Mouse (Mus musculus) urinary bladder, postnatal 0 days (tissue): ENCODE measurements around the gene Clta. TPM values are rescaled to one million over a fixed set of nuclear protein-coding genes. Genes with fewer than 3 reads are reported as not detected.

Experiments used
- polyA plus RNA-seq: library from polyadenylated mRNA; unstranded; fragments of >200 nt; fragmentation: Nextera tagmentation; extraction: Ambion mirVana; gene quantifications from 2 replicates; pipeline ENCODE4 v1.2.1, GENCODE M21; 2015

Clta gene
- 190 and 193 TPM in 2 replicates for polyA plus RNA-seq

GRCm38 (mm10) chr4:44004126-44004525 is at the start of gene Clta:
Gene Clta, plus strand, starts transcription at chr4:44004452.

GRCm38 (mm10) chr4:43957292-43957845 is 46.9 kb upstream of the Clta start, which contains the start of gene Glipr2:
Gene Glipr2, plus strand, starts transcription at chr4:43957401.

GRCm38 (mm10) chr4:43983181-43983580 is 21.1 kb upstream of the Clta start, which contains the start of gene Ccin:
Gene Ccin, plus strand, starts transcription at chr4:43983483.

Other genes with a start within 250 kb of the Clta start
- not detected in 2 replicates for gene Olfr159, start 233.4 kb upstream of the Clta start, polyA plus RNA-seq
- gene Olfr156, start 180.6 kb upstream of the Clta start, polyA plus RNA-seq, result not detected in 2 replicates
- gene Olfr157, start 164.3 kb upstream of the Clta start, polyA plus RNA-seq, result not detected in 2 replicates
- not detected in 2 replicates for gene Olfr155, start 152.9 kb upstream of the Clta start, polyA plus RNA-seq
- 11.2 and 15.7 TPM in 2 replicates for gene Reck, start 128.9 kb upstream of the Clta start, polyA plus RNA-seq
- 85.5 and 92.0 TPM in 2 replicates for gene Glipr2, start 47.1 kb upstream of the Clta start, polyA plus RNA-seq
- not detected in 2 replicates for gene Ccin, start 21.0 kb upstream of the Clta start, polyA plus RNA-seq
- 25.1 and 27.7 TPM in 2 replicates for gene Gne, start 79.7 kb downstream of the Clta start, polyA plus RNA-seq
- 7.1 and 8.8 TPM in 2 replicates for gene Rnf38, start 229.3 kb downstream of the Clta start, polyA plus RNA-seq